Mouse (Mus musculus): Measurements from ENCODE around the gene Rab40c.

DNA sequence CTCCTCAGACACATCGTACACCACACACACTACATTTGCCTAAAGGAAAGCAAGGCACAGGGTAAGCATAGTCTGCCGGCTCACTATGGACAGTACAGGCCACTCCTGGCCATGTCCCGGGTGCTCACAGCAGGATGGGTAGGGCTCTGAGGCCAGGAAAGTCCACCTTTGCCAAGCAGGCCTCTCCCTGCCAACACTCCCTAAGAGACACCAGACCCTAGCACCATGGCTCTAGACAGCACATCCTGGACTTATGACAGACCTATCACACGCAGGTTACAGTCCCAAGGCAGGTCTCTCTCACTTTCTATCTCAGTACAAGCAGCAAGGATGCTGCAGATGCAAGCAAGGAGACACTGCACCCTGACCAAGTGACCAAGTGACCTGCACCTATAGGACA lies 76.4 kb downstream of the Rab40c start:
- TF ChIP-seq POLR2A (IDR thresholded peaks at IDR 0.05; ENCODE audit: insufficient read depth, low read depth, low read length) (no peak), CTCF (IDR thresholded peaks at IDR 0.05; ENCODE audit: insufficient read depth, low read depth, low read length) (no peak)

Measured in olfactory bulb, adult 2 months (tissue).